ENCODE assay signal across 18 mouse cellular contexts in genomic region chr8:57478406-57478805, GRCm38 (mm10). TPM values are rescaled to one million over a fixed set of nuclear protein-coding genes. Genes with fewer than 3 reads are reported as not detected.
"Had no signal": no experiment of that assay in that cellular context is flagged by ENCODE, and none has a peak within 500 bp of the region (broad histone marks: within the 10 kb centered on the region; RNA-seq: fewer than 3 reads in every experiment).

No protein-coding gene starts in this region.

- H3K9me3 ChIP-seq: limb, embryonic 13.5 days; liver, embryonic 15.5 days; midbrain, embryonic 12.5 days; stomach, embryonic 15.5 days had no signal

- H3K4me2 ChIP-seq: limb, embryonic 13.5 days; liver, embryonic 15.5 days; midbrain, embryonic 12.5 days; stomach, embryonic 15.5 days had no signal

- H3K9ac ChIP-seq: limb, embryonic 13.5 days; liver, embryonic 15.5 days; midbrain, embryonic 12.5 days; stomach, embryonic 15.5 days had no signal

- H3K27me3 ChIP-seq: limb, embryonic 13.5 days; liver, embryonic 15.5 days; midbrain, embryonic 12.5 days; stomach, embryonic 15.5 days had no signal

- H3K4me1 ChIP-seq: limb, embryonic 13.5 days; liver, embryonic 15.5 days; midbrain, embryonic 12.5 days; stomach, embryonic 15.5 days had no signal

- H3K27ac ChIP-seq: layer of hippocampus, adult 2 months; limb, embryonic 13.5 days; liver, embryonic 15.5 days; midbrain, embryonic 12.5 days; stomach, embryonic 15.5 days had no signal

- DNase-seq: kidney, postnatal 10 days; kidney, postnatal 4 days; left cerebral cortex, postnatal 4 days; lung, adult 2 months; lung, postnatal 4 days; right cerebral cortex, postnatal 14 days; thymus, adult 2 months; thymus, postnatal 25 days had no signal

- H3K4me3 ChIP-seq: layer of hippocampus, adult 2 months; limb, embryonic 13.5 days; liver, embryonic 15.5 days; midbrain, embryonic 12.5 days; stomach, embryonic 15.5 days had no signal

- ATAC-seq: lung, postnatal 0 days; midbrain, embryonic 16.5 days had no signal

- H3K36me3 ChIP-seq: stomach, embryonic 15.5 days had no signal

RNA-seq across cellular contexts. Expression of gene Scrg1, which starts 22.7 kb away (rescaled TPM):
- total RNA-seq: liver, adult 2 months had no signal
- polyA plus RNA-seq: kidney, embryonic 14.5 days; liver, adult 2 months; midbrain, embryonic 12.5 days; testis, adult 2 months had no signal
